Mouse (Mus musculus): Measurements from ENCODE around the gene Gcnt4. TPM values are rescaled to one million over a fixed set of nuclear protein-coding genes. Genes with fewer than 3 reads are reported as not detected.

Gcnt4 gene
- polyA plus RNA-seq, 2 experiments from 2014 or later, result not detected

- no peak for ATAC-seq
Observed at GRCm38 (mm10) chr13:96993291-96993989, 69.0 kb downstream of the Gcnt4 start.

- ATAC-seq, result no peak
Observed at GRCm38 (mm10) chr13:96995243-96995642, 70.8 kb downstream of the Gcnt4 start.

- ATAC-seq, result no peak
Observed at GRCm38 (mm10) chr13:96997080-96997479, 72.6 kb downstream of the Gcnt4 start.

Other genes with a start within 250 kb of the Gcnt4 start
- gene Ankrd31, start 176.4 kb upstream of the Gcnt4 start, polyA plus RNA-seq (2017; shearing (Covaris generic)), result not detected
- gene 1700029F12Rik, start 109.7 kb downstream of the Gcnt4 start, polyA plus RNA-seq (2017; shearing (Covaris generic)), result not detected
- gene Fam169a, start 142.6 kb downstream of the Gcnt4 start, polyA plus RNA-seq (2017; shearing (Covaris generic)), result under 1 TPM; 0.66 to 0.69 TPM
- gene Gm6169, start 174.5 kb downstream of the Gcnt4 start, polyA plus RNA-seq (2017; shearing (Covaris generic)), result 1 to 10 TPM; 5.9 to 6.9 TPM
- gene Gfm2, start 213.2 kb downstream of the Gcnt4 start, polyA plus RNA-seq (2017; shearing (Covaris generic)), result 10 to 100 TPM; 42.8 to 62.9 TPM
- 100 to 1,000 TPM; 122 to 154 TPM for gene Nsa2, start 213.2 kb downstream of the Gcnt4 start, polyA plus RNA-seq (2017; shearing (Covaris generic))